Mouse (Mus musculus) 3T3-L1 (cell line): ENCODE results near the gene Styxl1.

Experiments used
- DNase-seq: peaks from one replicate; pipeline ENCODE4 v3.0.0-alpha.2; 2015; ENCODE audit warnings: low read depth, low spot score

Styxl1 gene

DNA sequence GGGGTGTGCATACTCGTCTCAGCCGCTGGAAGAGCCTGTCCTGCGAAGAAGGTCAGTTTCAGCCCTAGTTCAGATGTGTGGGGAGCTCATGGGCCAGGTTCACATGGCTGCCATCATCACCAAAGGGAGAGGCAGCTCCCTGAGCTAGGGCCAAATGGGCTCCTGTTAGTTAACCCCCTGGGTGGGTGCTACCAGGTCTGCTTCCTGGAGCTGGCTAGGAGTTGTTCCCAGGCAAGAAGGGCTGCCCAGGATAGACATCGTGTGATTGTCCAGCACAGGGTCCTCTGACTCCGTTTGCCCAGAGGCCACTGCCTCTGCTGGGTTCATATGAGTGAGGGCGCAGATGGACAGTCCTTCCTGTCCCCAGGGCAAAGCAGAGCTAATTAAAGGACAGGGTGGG lies 52.2 kb downstream of the Styxl1 start:
- DNase-seq: no peak

DNA sequence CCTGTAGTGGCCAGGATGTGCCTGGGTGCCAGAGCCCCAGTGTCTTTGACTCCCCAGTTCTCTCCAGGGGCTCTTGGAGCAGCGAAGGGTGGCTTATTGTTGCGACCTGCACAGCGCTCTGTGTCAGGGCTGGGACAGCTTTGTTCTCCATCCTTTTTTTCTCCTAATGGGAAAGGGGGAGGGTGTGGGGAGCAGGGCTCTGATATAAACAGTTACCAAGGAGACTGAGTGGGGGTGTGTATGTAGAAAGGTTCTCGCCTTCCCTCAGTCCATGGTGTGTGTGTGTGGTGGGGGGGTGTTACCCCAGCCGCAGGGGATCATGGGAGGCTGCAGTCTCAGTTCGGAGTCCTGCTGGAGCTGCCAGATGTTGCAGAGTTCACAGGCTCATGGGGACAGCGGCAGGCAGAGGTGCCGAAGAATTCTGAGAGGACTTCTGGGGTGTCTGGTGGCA lies 52.8 kb downstream of the Styxl1 start:
- no peak for DNase-seq

DNA sequence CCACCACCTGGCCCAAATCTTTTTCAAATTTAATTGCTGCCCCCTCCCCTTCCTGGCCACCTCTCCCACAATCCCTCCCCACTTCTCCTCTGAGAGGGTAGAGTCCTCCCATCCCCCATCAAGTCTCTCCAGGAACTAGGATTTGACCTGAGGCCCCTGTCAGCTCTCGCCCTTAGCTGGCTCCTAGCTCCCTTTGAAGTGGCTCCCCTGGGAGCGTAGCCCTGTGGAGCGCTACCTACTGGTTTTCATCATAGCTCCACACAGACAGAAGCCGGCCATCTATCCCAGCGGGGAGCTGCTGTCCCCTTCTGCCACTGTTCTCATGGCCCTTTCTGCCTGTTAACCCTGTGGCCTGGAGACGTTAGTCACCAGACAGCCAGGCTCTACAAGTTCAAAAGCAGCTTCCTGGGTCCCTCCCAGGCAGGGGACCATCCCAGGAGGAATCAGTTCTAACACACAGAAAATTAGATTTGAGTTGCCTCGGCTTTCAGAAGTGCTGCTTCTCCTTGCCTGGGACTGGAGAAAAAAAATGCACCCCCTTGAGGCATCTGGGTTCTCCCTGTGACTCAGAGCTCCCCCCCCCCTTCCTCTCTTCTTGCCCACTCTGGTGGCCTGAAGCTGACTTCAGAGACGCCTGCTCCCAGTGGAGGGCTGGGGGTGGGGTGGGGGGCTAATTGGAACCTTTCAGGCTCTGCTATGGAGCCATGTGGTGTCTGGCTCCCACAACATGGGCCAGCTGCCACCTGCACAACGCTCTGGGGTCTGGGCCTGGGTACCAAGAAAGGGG lies 53.5 kb downstream of the Styxl1 start:
- peak; percentile 64 for DNase-seq

DNA sequence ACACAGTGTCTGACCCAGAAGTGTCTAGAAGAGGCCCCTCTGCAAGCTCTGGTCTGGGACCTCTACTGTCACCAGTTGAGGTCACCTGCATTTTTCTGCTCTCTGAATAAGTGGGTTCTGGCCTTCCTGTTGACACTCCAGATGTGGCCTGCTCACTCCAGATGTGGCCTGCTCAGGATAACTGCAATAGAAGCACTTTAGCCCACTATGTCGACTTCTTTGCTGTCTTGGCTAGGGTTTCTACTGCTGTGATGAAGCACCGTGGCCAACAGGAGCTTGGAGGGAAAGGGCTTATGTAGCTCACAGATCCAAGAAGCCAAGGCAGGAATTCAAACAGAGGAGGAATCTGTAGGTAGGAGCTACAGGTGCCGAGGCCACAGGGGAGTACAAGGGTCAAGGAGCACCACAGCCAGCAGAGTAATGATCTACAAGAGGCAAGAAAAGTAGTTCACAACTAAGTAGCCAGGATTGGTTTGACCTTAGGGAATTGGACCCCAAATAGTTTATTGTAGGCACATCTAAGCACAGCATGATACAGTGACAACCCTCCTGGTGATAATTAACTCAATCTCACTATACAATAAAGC lies 54.9 kb downstream of the Styxl1 start:
- DNase-seq: peak; percentile 37

DNA sequence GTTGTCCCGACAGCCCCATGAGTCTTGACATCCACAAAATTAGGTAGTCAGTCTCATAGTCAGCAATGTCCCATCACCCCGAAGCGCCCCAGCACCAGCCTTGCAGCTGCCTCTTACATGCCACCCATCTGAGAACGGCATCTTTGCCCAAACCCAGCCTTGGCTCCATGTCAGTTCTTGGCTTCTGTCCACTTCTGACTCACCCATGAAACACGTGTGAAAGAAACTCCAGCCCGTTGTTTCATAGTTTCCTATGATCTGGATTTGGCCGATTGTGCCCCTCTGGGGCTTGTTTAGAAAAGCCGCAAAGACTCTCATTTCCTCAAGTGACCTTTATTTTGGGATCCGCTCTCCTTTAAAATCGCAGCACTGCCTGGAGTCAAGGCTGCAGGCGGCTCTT lies 56.1 kb downstream of the Styxl1 start:
- DNase-seq: peak; percentile 97

DNA sequence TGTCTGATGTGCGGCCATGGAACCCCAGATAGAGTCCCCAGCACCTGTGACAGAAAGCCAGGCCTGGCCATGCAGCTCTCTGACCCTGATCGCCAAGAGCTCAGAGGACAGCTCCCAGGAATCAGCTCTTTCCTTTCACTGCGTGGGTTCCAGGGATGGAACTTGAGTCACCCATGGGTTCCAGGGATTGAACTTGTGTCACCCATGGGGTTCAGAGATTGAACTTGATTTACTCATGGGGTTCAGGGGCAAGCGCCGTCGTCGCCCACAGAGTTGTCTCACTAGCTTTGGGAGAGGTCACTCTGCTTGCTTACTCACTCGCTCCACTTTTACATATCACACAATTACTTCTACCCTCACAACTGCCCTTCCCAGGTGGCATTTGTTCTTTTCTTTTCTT lies 57.1 kb downstream of the Styxl1 start:
- DNase-seq: no peak

DNA sequence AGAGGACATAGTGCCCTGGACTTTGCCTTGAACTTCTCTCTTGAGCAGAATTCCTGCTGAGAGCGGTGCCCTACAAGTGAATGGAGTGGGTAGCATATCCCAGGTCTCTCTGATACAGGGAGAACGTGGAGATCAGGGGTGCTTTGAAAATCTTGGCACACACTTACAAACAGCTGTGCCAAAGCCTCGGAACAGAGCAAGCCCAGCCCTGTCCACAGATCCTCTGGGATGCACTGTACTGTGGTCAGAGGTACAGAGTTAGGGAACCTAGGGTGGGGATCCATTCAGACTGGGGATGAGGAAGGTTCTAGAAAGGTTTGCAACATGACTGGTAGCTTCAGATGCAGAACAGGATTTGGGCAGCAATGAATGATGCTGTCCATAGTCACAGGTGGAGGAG lies 58.1 kb downstream of the Styxl1 start:
- DNase-seq: no peak

DNA sequence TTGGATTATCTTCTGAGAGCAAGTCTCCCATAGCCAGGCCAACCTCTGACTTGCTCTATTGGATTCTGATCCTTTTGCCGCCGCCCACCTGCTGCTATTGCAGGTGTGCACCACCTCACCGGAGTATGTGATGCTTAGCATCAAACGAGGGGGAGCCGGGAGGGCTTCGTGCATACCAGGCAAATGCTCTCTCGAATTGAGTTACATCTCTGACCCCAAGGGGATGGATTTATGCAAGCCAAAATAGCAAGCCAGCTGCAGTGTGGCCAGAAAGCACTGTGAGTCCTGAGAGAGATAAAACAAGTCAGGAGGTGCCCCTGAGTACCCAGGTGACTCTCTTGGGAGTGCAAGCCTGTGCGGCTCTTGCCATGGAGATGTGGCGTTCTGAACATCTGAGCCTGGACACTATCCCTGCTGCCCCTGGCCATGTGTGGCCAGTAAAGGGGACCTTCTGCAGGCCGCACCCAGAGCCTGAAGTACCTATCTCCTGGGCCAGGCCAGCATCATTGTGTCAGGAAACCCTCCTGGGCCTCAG lies 58.5 kb downstream of the Styxl1 start:
- DNase-seq: no peak

DNA sequence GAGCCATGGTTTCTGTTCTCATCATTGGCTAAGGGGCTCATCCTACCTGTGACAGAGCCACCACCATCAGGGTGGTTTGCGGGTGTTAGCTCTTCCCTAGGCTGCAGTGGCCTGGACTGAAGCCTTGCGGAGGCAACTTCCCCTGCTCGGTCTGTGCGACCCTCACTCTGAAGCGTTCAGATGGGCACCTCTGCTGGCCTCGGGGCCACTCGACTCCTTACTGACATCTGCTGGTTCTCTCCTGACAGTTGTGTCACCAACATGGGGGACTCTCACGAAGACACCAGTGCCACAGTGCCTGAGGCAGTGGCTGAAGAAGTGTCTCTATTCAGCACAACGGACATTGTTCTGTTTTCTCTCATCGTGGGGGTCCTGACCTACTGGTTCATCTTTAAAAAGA lies 62.6 kb downstream of the Styxl1 start:
- DNase-seq: no peak

DNA sequence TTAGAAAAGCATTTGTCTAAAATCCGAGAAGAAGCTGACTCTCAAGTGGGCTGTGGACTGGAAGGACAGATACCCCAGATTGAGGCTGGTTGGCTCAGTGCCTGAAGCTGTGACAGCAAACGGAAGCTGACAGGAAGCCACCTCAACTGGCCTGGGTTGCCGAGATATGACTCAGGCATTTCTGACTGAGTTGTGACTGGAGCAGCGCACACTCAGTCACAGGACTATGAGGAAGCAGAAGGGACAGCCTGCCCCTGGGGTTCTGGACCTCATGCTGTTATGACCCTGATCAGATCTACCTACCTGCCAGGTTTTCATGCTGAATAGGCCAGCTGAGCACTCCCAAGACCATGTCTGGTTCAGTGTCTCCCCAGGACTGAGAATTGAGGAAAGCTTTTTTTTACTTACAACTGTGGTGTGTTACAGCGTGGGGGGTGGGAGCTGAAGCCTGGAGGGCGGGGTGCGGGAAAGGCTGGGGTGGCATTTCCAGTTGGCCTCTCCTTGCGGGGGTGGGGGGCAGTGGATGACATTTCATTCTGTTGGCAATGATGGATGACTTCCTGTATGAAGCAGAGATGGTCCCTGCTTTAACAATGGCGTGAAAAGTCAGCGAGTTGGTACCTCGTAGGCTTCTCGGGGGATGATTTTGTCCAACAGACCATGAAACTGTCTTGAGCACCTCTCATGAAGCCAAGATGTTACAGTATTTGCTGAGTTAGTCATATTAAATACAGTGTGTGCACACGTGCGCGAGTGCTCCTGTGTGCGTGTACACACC lies 64.6 kb downstream of the Styxl1 start:
- peak; percentile 83 for DNase-seq

DNA sequence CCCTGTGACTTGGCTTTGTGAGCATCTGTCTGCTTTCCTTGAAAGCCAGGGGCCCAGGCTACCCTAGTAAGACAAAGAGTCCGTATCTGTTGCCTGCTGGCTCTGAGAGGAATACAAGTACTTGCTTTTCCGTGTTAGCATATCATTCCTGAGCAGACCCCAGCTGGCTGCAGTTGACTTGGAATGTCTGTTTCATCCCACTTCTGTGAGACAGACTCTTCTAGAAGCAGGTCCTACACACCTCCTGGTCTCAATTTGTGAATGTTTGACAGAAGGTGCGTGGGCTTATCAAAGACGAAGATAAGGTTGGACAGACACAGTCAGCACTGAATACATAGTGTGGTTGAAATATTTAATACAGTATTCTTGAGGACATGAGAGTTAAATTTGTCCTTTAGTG lies 65.4 kb downstream of the Styxl1 start:
- no peak for DNase-seq

DNA sequence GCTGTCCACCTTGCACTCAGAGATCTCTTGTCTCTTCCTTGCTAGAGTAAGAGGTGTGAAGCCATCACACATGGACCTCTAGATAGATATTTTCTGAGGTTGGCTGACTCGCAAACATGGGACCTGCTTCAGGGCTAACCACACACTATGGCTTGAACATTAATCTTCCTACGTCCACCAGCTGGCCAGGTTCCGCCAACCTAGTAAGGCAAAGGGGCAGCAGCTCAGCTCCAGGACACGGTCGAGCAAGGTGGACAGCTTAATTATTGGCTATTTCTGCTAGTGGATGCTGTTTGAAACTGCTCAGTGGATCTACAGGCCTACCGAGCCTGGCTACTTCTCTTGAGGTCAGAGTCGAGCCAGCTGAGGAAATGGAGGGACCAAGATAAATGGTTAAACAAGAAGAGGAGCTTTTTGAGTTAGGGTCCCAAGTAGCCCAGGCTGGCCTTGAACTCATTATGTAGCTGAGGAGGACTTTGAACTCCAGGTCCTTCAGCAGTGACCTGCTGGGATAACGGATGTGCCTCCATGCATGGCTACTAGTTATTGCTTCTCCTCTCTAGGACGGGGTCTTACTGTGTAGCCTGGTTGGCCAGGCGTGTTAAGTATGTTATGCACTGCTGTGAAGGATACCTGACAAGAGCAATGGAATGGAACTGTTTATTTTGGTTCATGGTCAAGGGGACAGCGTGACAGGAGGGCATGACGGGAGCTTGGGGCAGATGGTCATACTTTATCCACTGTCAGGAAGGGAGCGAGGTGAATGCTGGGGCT lies 66.4 kb downstream of the Styxl1 start:
- DNase-seq: peak; percentile 46

DNA sequence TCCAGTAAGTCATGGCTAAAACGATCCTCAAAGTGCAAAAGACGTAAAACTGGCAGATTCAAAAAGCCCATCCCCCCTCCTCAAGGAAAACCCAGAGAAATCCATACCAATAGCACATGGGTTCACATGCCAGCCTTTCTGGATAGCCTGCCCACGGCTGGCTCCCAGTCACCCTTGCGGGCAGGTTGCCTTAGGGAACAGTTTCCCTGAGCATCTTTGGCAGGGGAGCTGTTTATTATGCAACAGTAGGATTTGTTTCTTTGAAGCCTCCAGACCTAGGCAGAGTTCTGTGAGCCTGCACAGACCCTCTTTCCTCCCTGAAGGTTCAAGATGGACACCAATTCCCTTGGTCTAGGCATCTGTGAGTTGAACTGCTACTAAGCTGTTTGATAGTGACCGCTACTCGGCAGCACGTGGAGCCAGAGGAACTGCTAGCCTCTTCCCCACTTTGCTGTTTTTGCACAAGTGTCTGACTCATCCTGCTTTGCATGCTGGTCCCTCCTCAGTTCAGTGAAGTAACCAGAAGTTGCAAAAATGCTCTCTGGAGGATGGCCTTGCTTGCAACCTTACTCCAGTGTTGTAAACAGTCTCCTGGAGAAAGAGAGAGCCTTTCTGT lies 67.5 kb downstream of the Styxl1 start:
- DNase-seq: peak; percentile 86

DNA sequence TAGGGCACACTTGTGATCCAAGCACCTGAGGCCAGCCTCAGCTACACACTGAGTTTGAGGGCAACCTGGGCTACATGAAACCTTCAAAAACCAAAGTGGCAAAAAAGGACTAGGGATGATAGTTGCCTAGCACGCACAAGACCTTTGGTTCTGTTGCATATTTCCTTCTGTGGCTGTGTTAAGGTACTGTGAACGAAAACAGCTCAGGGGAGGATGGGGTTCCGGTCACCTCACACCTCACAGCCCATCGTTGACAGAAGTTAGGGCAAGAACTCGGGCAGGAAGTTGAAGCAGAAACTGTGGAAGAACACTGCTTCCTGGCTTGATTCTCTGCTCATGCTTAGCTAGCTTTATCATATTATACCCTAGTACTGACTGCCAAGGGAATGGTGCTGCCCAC lies 68.5 kb downstream of the Styxl1 start:
- DNase-seq: no peak

DNA sequence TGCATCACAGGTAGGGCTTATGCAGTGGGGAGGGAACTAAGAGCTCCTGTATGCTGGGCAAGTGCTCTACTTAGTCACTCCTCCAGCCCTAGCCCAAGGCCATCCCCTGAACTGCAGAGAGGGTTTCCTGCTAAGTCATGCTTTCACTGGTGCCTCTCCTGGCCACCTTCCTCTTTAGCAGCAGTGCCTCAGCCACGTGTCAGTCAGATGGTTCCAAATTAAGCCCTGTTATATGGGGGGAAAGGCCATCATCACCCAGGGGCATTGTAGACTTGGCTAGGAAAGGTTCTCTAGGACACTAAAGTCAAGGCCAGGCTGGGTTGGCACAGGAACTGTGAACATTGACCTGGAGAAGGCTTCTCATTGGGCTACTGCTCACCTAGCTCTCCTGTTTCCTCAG lies 70.3 kb downstream of the Styxl1 start:
- peak; percentile 72 for DNase-seq

DNA sequence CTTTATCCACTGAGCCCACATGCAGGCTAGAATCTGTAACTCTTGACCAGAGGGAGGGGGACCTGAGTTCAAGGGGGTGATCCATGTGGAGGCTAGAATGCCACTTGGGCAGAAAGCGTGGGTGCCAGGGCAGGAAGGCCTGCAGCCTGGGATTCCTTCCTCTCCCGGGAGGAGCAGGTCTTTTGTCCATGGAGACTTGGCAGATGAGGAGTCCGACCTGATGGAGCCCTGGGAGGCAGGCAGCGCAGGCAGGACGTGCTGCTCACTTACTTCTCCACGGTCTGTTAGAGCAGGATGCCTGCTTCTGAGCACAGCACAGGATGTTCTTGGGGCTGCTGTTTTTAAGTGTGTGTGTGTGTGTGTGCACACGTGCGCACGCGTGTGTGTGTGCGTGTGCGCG lies 71.1 kb downstream of the Styxl1 start:
- no peak for DNase-seq

DNA sequence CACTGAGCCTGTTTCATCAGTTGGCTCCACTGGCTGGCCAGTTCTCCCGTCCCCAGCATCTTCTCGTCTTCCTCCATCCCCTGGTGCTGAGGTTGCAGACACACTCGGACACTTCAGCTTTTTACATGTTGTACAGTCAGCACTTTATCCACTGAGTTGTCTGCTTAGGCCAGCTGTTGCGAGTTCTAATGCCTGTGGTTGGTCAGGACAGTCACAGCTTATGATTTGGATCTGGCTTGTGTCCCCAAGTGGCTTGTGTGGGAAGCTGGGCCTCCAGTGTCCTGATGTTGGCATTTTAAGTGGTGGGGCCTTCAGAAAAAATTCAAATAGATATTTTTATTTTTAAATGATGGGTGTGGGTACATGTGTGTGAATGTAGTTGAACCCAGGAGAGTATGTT lies 72.8 kb downstream of the Styxl1 start:
- no peak for DNase-seq

DNA sequence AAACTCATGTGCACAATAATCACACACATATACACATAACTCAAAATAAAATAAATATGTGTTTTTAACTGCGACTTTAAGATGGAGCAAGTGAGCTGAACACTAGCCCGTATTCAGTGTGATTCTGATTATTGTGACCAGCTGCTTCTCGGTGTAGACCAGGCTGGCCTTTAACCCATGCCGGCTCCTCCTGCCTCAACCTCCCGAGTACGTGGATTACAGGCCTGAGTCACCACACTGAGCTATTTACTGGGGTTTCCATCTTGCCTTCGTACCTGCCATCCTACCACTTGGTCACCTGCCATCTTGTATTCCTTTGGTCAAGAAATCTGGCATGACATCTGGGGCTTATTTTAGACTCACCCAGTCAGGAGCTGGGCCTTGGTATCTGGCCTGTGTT lies 74.8 kb downstream of the Styxl1 start:
- DNase-seq: no peak

DNA sequence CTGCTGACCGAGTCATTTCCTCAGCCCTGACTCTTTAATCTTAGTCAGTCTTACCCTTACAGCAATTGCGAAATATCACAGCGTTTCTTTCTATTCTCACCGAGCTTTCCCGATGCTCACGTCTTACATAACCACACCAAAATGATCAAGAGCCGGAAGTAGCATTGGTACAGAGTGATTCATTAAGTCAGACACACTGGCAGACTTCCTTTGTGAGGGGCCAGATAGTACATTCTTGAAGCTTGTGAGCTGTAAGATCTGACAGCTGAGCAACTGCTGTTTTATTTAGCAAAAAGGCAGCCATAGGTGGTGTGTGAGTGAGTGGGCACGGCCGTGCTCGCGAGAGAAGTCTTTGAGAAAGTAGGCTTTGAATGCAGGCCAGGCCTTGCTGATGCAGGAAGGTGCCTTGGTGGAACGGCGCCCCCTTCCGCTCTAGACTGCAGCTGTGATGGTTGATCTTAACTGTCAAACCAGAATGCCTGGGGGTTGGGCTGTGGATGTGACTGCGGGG lies 75.4 kb downstream of the Styxl1 start:
- DNase-seq: peak; percentile 95

DNA sequence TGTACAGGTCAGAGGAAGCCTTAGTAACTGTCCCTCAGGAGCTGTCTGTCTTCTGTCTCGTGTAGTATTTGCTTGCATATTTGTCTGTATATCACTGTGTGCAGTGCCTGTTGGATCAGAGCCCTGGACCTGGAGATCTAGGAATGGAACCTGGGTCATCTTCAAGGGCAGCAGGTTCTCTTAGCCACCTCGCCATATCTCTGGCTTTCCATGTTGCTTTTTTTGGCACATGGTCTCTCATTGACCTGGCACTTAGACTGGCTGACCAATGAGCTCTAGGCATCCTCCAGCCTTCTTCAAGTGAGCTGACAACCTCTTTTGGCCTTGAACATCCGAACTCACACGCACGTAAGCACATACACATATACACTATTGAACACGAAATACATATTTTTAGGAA lies 76.0 kb downstream of the Styxl1 start:
- no peak for DNase-seq

DNA sequence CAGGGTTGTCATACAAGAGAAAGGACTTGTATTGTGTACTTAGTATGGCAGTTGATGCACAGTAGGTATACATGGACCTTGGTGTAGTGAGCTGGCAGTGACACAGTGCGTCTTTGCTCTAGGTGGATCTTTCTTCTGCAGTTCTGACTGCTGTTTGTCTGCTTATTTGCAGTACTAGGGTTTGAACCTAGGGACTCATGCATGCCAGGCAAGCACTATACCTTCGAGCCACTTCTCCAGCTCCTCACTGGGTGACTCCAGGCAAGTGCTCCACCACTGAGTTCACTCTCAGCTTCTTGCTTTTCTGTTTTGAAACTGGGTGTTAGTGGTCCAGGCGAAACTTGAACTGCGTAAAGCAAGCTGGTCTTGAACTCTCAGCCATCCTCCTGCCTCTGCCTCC lies 76.6 kb downstream of the Styxl1 start:
- DNase-seq: no peak
